Comparison of ENCODE assay signal across 8 mouse cellular contexts in genomic region chr10:117045175-117046056, GRCm38 (mm10). TPM values are rescaled to one million over a fixed set of nuclear protein-coding genes. Genes with fewer than 3 reads are reported as not detected.
DNase-seq lines count a peak whose midpoint lies in the region; ATAC-seq lines count a peak whose summit lies in the region.

Gene Lrrc10 (plus strand): TSS chr10:117045341.

- DNase-seq in kidney, adult 8-10 months = no peak
- peak; percentile 65 to 72 for DNase-seq in cerebellum, postnatal 14 days
- peak; percentile 28 to 31 for DNase-seq in layer of hippocampus, postnatal 14 days (ENCODE audit: low spot score in 2 of 2)
- peak; percentile 39 for DNase-seq in neural tube, embryonic 11.5 days (ENCODE audit: low spot score)
- no peak for DNase-seq in urinary bladder, adult 2 months (ENCODE audit: low spot score)
- no peak for DNase-seq in kidney, postnatal 10 days

- WGBS in kidney, embryonic 16.5 days = 37% methylated on average over 40 of the region's 40 CpGs
- 13% methylated on average over 40 of the region's 40 CpGs for WGBS in heart, embryonic 13.5 days
- WGBS in neural tube, embryonic 11.5 days = 37% methylated on average over 40 of the region's 40 CpGs

- H3K9ac ChIP-seq in kidney, embryonic 16.5 days (replicated peaks; ENCODE audit: low read length) = 0 out of 2 replicates have a peak within 1 kb of the TSS, but pooled peaks have one; percentile 1
- H3K9ac ChIP-seq in heart, embryonic 13.5 days = peak within 1 kb of the TSS; percentile 96
- no peak within 1 kb of the TSS for H3K9ac ChIP-seq in neural tube, embryonic 11.5 days (ENCODE audit: low read length)

- no peak within 1 kb of the TSS for H3K27ac ChIP-seq in kidney, embryonic 16.5 days (ENCODE audit: low read length)
- peak within 1 kb of the TSS; percentile 95 for H3K27ac ChIP-seq in heart, embryonic 13.5 days (replicated peaks)
- no peak within 1 kb of the TSS for H3K27ac ChIP-seq in neural tube, embryonic 11.5 days (ENCODE audit: low read depth, low read length)

- H3K4me2 ChIP-seq in kidney, embryonic 16.5 days (replicated peaks; ENCODE audit: low read depth, low read length) = peak within 1 kb of the TSS; percentile 33
- H3K4me2 ChIP-seq in heart, embryonic 13.5 days = peak within 1 kb of the TSS; percentile 66
- H3K4me2 ChIP-seq in neural tube, embryonic 11.5 days (ENCODE audit: low read depth) = peak within 1 kb of the TSS; percentile 27

- H3K9me3 ChIP-seq in kidney, embryonic 16.5 days (ENCODE audit: low read length) = no peaks in the 10 kb centered on the region
- H3K9me3 ChIP-seq in heart, embryonic 13.5 days = no peaks in the 10 kb centered on the region
- no peaks in the 10 kb centered on the region for H3K9me3 ChIP-seq in neural tube, embryonic 11.5 days (ENCODE audit: control insufficient read depth, low read length)

- peaks cover 13% of the 10 kb centered on the region for H3K36me3 ChIP-seq in kidney, embryonic 16.5 days (ENCODE audit: insufficient read depth, low read length)
- H3K36me3 ChIP-seq in heart, embryonic 13.5 days = peaks cover 28% of the 10 kb centered on the region
- H3K36me3 ChIP-seq in neural tube, embryonic 11.5 days (ENCODE audit: control insufficient read depth, insufficient read depth, low read length) = no peaks in the 10 kb centered on the region

- H3K4me1 ChIP-seq in kidney, embryonic 16.5 days (ENCODE audit: insufficient read depth, low read length) = peaks cover 22% of the 10 kb centered on the region
- H3K4me1 ChIP-seq in heart, embryonic 13.5 days = peaks cover 65% of the 10 kb centered on the region
- no peaks in the 10 kb centered on the region for H3K4me1 ChIP-seq in neural tube, embryonic 11.5 days (ENCODE audit: control insufficient read depth, insufficient read depth, low read length)

- peaks cover 5% of the 10 kb centered on the region; the same call in 1 of the 2 replicates for H3K27me3 ChIP-seq in kidney, embryonic 16.5 days (ENCODE audit: insufficient read depth, low read length)
- H3K27me3 ChIP-seq in heart, embryonic 13.5 days (replicated peaks) = 0 out of 2 replicates have a peak, but pooled peaks cover 3% of the 10 kb centered on the region
- H3K27me3 ChIP-seq in neural tube, embryonic 11.5 days (ENCODE audit: control insufficient read depth, insufficient read depth, low read length) = no peaks in the 10 kb centered on the region

- 0 out of 2 replicates have a peak, but pooled peaks have one; percentile 8 for ATAC-seq in kidney, embryonic 16.5 days (ENCODE audit: low FRiP score, low TSS enrichment)
- ATAC-seq in heart, embryonic 13.5 days (ENCODE audit: extremely low read depth, insufficient number of reproducible peaks, low FRiP score, low TSS enrichment) = no peak
- no peak for ATAC-seq in neural tube, embryonic 11.5 days (ENCODE audit: insufficient read depth, low FRiP score, low TSS enrichment)

- H3K4me3 ChIP-seq in kidney, embryonic 16.5 days (ENCODE audit: low read length) = peak within 1 kb of the TSS; percentile 10; the same call in 1 of the 2 replicates
- peak within 1 kb of the TSS; percentile 73 for H3K4me3 ChIP-seq in heart, embryonic 13.5 days
- H3K4me3 ChIP-seq in neural tube, embryonic 11.5 days (ENCODE audit: low read depth, low read length) = no peak within 1 kb of the TSS

RNA-seq across cellular contexts. Expression of gene Lrrc10, which starts in this region (rescaled TPM):
- not detected in 2 replicates for polyA plus RNA-seq in kidney, embryonic 16.5 days (2015; fragmentation: Nextera tagmentation; extraction: Ambion mirVana)
- 56.8 and 65.1 TPM in 2 replicates for polyA plus RNA-seq in heart, embryonic 13.5 days (2015; fragmentation: Nextera tagmentation; extraction: Ambion mirVana)
- under 1 TPM in 1 of 2 experiments, not detected in 1; 0.30 TPM for total RNA-seq in layer of hippocampus, postnatal 14 days (2021)
- not detected in 2 replicates for polyA plus RNA-seq in neural tube, embryonic 11.5 days (2014; fragmentation: Nextera tagmentation; extraction: Ambion mirVana)
- 0.24 and 0.30 TPM in 2 replicates for polyA plus RNA-seq in urinary bladder, adult 2 months (2012; rRNA removed)

Comparison
In these comparisons a context has a peak if more than half of its experiments do, and no peak if none do; other contexts are left out.
1. RNA of gene Lrrc10 (polyA plus RNA-seq): 56.8 to 65.1 TPM in heart, embryonic 13.5 days; 0.24 to 0.30 TPM in urinary bladder, adult 2 months, not detected in neural tube, embryonic 11.5 days and not detected in kidney, embryonic 16.5 days; every median in the first group is over 10 times any median in the second.
2. Peak in ATAC-seq, H3K4me3 ChIP-seq, H3K9ac ChIP-seq and H3K4me2 ChIP-seq in kidney, embryonic 16.5 days; RNA of the gene not detected or under 1 TPM.
3. Peak in DNase-seq in layer of hippocampus, postnatal 14 days; RNA of the gene not detected or under 1 TPM.
4. Peak in DNase-seq and H3K4me2 ChIP-seq in neural tube, embryonic 11.5 days; RNA of the gene not detected or under 1 TPM.
5. DNase-seq: peak in cerebellum, postnatal 14 days (2 of 2); none in kidney, adult 8-10 months (0 of 2), urinary bladder, adult 2 months (single experiment) and kidney, postnatal 10 days (single experiment).
6. Peak in every context shown above with its lines, with median percentiles within 50 percentile points of each other: H3K4me2 ChIP-seq.